Mouse (Mus musculus) telencephalon, adult 2 months (tissue): ENCODE results near the gene Mon2.
"Not testable (repeated sequence)": the region's sequence is repeated elsewhere in the genome, so short reads cannot be mapped to it uniquely, and the experiment has no call there.

ENCODE experiments used
- DNase-seq: peaks from one replicate; pipeline ENCODE4 v3.0.0-alpha.2; 2011; ENCODE audit warnings: low read depth, low spot score

The Mon2 gene

DNA sequence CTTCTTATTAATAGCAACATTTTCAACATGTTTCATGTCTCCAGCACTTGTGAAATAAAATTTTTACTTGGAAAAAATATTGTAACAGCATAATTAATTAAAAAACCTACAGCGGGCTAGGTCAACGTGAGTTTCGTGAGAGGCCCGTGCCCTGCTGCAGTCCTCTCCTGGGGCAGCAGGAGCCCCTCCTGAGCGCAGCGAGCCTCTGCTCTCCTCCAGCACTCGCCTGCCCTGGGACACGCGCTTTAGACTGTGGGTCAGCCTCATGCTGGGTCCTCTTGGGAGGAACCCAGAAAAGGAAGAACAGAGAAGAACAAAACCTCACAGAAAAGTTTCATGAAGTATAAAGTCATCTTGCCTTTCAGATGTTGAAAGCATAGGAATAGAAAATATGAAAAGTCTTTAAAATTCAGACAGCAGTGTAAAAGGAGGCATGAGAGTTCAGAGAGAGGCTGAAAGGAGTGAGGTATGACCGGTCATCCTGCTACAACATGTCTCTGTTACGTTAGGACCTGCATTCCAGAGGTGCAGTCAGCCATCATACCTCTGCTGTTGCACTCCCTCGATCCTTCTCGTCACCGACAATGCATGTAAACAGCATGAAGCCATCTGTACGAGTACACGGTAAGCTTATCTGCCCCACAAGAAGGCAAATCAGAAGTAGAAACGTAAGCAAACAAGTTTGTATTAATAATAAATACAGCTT, 81.8 kb downstream of the Mon2 start:
- no peak for DNase-seq

DNA sequence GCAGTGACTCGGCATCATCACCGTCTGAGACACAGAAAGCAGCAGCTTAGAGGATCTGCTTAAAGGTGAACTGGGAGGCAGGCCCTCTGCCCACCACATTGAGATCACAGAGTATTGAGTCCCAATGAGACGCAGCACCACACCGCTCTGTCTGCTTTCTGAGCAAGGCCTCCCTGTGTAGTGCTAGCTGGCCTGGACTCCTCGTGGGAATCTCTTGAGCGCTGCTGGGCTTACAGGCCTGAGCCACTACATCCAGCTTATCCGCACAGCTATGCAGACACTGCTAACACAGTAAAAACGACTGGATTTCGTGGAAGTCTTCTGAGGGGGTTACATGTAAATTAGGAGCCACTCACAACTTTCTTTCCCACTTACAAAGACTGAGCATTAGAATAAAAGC, 84.7 kb downstream of the Mon2 start:
- no peak for DNase-seq

DNA sequence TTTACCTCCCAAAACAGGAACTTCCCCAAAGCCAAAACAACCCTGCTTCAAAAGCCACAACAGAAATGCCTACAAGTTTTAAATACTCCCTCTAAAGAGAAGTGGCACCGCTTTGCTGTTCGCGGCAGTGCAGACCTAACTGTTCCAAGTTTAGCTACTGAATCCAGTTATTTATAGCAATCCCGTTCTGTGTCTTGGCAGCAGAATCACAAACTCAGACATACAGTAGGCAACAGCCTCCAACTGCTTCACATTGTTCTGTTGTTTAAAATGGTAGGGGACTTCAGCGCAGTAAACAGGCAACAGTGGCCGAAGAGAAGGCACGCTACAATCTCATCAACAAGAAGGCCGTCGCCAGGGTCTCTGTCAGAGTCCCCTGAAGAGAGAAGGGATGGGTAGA, 85.3 kb downstream of the Mon2 start:
- peak; percentile 90 for DNase-seq

DNA sequence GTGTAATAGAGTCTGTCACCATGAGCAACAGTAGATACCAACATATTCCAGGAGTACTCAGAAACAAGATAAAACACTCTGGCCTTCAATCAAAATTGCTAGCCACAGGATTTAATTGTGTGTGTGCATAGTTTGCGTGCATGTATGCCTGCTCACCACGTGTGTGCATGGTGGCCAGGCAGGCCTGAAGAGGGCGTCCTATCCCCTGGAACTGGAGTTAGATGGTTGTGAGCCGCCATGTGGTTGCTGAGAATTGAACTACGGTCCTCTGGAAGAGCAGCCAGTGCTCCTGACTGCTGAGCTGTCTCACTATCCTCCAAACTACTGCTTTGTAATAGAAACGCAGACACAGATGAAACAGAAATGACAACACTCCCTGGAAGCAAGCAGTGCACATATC, 85.7 kb downstream of the Mon2 start:
- DNase-seq, result no peak

DNA sequence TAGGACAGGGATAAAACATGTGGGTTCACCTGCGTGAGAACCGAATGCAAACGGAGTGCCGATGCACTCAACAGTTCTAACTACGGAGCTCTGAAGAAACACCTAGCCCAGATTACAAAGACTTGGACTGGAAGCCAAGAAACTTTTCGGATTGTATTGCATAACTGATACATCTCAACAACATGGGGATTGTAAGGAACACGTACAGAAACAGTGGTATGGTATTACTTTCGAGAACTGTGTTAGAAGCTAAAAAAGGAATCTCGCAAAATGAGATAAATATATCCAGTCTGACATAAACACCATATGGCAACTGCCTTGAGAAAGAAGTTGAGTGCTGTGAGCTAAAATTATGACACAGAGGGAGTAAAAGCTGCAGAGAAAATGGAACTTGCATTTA, 86.4 kb downstream of the Mon2 start:
- DNase-seq, result peak; percentile 91

DNA sequence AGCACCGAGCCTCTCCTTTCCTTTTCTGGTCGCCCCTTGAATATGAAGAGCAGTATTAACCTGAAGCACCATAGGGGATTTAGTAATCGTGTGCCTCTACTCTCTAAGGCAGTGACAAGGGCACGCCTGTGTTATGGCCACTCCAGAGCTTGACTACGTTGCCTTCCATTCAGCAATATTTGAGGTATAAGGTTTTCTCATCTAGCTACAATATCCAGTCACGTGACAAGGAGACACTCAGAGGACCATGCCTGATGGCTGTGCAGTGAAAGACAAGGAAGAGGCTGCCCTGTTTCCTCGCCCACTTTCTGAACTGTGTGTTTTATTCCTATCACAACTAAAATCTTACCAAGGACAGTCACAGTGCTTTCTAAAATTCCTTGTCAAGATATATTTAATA, 87.9 kb downstream of the Mon2 start:
- DNase-seq, result no peak

DNA sequence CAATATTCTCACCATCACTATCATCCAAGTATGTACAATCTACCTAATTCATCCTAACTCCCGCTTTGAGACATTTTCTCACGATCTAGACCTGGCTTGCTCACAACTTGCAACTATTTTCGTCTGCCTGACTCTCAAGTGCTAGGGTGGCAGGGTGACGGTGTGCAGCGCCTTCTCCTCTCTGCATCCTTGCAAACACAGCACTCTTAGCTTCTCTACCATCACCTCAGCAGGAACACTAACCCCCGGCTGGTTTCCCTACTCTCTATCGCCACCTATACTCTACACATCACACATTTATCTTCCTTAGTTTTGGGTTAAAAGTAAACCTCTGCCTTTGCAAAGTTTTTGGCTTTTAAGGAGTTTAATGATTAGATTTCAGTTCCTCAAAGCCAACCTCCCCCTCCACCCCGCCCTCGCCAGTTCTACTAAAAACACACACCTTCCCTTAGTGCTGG, 88.6 kb downstream of the Mon2 start:
- DNase-seq, result no peak

DNA sequence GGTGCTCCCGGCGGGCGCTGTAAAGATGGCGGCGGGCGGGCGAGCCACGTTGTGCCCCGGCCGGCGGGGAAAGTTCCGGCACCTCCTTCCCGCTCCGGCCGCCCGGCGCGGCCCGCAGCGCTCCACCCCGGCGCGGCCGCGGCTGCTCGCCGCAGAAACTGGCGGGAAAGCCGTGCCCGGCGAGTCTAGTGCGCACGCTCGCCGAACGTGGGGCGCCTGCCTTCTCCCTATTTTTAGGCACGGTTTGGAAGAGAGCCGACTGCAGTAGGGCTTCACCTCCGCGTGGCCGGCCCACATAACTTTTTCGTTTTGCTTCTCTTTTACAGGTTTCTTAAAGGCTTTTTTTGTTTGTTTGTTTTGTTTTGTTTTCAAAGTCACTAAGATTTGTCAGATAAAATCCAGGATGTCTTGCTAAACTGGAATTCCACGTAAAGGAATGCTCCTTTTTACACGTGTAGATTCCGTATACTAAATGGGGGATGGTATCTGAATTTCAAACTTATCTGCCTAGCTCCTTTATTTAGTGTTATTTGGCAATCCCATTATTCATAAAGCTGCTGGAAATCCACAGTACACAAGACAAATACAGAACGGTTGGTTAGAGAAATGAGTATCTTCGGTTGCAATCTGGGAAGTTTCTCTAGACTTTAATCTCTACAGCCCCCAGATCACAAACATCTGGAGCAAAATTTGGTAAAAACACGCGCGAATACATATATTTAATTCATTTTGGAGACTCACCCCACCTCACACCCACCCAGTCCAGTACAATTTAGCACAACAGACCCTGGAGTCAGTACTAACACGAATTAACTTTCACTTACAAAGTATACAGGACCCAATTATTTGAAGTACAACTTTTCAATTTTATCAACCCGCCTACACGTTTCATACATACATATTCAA, 89.7 kb downstream of the Mon2 start:
- DNase-seq, result no peak

DNA sequence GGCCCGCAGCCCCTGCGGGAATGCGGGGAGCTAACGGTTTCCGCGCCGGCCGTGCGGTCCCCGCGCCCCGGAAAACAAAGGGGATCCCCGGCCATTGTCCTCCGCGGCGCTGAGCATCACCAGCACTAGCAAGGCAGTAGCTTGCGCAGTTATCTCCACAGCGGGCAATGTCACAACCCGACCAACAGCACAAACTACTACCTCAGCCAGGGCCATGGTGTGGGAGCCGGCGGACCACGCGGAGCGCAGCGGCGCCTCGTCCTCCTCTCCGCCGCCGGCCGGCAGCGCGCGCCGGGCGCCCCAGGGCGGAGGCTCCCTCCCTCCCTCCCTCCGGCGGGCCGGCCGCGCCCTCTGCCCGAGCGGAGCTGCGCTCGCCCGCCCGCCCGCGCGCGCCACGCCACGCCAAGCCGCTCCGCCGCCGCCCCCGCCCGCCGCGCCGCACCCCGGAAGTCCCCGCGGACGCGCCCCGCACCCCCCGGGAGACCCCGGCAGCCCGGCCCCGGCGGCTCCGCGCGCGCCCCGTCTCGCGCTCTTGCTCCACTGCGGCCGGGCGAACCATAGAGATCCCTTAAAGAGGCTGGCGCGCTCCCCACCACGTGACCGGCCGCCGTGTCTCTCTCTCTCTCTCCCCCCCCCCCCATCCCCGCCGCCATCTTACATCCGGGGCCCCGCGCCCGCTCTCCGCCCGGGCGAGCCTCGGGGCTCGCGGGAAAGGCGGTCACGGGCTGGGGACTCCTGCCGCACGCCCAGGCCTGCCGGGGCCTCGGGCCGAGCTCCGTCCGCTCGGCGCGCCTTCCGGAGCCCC, 90.6 kb downstream of the Mon2 start:
- no peak for DNase-seq

DNA sequence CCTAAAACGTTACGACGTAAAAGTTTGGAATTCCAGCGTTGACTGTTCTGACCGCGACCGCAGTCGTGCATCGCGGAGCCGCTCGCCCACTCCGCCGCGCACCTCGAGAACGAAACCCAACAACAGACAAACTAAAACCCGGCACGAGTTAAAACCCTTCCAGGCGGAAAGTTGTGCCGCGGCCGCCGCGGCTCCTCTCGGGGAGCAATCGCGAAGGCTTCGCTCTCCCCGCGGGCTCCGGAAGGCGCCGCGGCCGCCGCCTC, 91.1 kb downstream of the Mon2 start:
- no peak for DNase-seq

DNA sequence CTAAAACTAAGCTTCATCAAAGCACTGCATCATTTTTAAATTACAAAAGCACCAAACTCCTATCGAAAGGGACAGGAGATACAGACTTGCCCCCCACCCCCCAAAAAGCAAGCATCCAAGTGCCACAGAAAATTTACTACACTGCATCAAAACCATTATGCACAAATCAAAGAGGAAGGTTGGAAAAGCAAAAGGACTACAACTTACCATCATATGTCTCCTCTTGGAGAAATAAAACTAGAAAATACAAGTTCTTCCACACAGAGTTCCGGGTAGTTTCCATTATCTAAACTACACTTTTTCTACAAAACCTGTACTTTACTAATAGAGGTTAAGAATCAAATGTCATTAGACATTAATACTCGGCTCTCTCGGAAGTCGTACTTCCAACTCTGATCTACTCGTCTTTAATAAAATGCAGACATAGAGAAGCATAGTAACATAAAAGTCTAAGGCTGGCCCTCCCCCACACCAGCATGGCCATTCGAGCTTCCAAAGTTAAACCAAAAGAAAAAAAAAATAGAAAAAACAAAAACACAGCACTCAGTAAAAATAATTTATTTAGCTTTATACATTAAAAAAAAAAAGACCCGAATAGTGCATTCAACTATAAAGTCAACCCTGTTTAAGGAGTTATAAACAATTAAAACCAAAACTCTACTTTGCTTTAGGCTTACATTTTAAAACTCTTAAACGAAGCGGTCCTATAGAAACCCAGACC, 91.6 kb downstream of the Mon2 start:
- DNase-seq, result no peak

DNA sequence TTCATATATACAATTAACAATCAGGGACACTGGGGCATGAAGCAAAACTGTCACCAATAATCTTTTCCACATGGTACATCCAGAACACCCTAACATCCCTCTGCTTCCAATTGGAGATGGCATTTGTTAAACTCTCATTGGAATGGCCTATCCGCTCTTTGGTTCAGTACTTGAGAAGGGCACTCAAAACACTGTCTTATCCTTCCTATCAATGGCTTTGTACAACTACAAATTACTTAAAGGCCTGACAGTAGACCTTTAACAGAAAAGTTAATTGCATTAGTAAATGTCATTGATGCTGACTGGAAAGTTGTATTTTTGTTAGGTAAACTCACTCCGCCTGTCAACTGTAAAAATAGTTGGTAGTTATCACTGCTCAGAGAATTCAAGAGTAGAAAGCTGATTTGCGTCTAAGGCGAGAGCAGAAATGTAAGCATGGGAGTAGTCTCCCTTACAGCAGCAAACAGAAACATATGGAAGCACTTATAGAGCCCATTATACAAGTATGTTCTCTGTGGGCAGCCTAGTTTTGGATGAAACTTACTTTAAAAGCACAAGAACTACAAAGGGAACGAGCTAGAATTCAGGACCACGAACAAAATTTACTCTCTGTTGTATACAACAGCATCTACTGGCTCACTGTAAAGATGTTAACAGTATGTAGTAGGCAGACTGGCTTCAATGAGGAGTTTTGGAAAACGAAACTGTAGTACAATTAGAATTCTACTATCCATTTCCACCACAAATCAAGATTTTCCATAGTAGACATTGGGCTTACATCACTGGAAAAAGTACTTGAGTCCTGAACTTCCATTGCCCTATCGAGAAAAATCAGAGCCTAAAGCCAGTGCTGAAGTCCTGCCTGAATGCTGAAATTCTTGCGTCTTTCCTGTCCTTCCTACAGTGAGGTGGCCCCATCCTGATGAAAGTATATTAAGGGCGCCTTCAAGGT, 92.5 kb downstream of the Mon2 start:
- DNase-seq, result no peak

DNA sequence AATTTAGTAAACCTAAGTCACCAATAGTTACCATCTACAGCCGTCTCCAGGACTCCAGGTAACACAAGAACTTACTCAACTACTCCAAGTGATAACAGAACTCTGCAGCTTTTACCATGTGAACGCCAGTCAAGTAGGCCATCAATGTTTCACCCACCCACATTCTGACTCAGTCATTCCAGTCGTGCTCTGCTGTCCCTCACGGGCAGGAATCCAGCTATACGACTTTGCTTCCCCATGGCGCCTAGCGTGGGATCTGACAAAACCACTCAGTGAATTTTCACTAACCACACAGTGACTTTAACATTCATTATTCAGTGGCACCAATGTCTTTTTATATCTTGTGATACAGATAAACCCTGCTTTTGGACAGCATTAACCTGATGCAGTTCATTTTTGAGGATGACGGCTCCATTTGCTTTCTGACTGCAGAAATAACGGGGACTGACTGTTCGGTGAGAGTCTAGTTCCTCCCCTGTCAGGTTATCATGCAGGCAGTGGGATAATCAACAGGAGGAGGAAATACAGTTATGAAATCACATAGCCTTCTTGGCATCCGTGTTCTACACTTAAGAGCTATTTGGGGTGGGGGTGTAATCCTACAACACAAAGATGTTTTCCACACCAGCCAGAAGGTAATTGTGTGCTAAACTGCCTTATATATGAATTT, 93.3 kb downstream of the Mon2 start:
- DNase-seq, result no peak

DNA sequence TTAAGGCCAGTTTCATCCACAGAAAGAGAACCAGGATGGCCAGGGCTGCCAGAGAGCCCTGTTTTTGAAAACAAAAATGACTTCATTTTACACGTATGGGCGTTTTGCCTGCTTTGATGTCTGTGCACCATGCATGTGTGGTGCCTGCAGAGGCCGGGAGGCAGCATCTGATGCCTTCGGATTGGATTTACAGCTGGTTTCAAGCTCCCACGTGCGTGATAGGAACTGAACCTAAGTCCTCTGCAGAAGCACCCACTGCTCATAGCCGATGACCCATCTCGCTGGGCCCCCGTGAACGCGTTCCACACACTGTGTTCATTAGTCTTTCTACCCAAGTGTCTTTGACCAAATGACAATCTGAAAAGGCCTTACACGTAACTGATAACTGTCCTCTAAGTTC, 96.2 kb downstream of the Mon2 start:
- DNase-seq, result no peak

DNA sequence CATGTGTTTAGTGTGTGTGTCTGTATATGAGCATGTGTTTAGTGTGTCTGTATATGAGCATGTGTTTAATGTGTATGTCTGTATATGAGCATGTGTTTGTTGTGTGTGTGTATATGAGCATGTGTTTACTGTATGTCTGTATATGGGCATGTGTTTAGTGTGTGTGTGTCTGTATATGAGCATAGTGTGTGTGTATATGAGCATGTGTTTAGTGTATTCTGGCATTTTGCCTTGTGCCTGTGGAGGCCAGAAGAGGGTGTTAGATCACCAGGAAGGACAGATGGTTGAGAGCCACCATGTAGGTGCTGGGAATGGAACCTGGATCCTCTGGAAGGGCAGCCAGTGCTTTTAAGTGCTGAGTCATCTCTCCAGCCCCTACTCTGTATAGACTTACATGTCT, 96.9 kb downstream of the Mon2 start:
- no peak for DNase-seq

DNA sequence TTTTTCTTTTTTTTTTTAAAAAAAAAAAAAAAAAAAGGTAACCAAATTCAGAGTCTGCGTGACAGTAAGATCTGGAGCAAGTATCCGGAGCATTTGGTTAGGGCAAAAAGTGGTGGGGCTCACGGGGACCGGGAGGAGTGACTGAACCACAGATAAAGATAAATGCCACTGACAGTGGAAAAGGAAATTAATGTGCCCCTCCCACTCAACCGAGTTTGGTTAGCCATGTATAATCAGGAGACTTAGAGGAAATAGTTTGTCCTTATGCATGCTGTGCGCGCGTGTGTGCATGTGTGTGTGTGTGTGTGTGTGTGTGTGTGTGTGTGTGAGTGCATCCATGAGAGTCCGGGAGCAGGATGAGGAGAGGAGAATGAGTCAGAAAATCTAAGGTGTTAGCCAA, 100.3 kb downstream of the Mon2 start:
- DNase-seq, result no peak

DNA sequence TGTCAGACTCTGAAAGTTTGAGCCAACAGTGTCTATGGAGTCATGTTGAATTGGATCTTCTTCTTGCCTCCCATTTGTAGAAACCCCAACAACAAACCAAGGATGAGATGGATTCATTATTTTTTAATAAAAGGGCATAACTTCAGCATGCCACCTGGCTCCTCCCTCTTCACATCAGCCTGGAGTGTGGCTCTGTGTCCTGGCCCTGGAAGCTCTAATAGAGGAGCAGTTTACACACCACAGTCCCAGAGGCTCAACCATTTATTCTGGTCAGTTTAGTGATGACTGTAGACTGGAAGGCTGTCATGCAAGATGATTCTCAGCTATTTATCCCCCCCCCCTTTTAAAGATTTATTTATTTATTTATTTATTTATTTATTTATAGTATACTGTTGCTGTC, 103.1 kb downstream of the Mon2 start:
- DNase-seq, result no peak

DNA sequence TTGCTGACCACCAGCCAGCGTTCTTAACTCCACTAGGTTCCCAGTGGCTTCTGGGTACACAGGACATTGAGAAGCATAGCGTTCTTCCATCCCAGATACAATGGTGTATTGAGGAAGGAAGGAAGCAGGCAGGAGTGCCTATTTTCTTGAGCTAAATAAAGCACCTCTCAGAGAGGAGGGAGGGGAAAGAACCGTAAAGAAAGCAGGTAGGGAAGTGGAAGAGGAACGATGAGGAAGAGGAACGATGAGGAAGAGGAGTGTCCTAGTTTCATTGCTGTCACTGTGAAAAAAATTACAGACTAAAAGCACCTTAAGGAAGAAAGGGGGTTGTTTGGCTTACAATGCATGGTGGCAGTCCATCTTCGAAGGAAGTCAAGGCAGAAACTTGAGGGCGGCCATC, 106.1 kb downstream of the Mon2 start:
- no peak for DNase-seq

DNA sequence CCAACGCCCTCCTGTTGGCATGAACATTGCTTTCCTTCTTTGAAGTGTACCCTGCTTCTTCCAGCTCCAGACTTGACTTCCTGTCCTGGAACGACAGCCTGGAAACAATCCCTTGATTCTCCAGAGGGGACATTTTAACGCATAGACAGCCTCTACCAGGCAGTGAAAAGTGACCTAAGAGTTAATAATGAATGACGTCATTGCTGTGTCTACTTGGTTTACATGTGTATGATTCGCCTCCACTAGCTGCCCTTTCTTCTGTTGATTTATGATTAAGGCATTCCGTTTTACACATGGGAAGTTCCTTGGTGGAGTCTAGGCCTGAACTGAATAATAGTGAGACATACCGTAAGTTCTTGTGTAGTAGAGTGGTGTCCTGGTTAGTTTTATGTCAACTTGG, 109.9 kb downstream of the Mon2 start:
- DNase-seq, result no peak

DNA sequence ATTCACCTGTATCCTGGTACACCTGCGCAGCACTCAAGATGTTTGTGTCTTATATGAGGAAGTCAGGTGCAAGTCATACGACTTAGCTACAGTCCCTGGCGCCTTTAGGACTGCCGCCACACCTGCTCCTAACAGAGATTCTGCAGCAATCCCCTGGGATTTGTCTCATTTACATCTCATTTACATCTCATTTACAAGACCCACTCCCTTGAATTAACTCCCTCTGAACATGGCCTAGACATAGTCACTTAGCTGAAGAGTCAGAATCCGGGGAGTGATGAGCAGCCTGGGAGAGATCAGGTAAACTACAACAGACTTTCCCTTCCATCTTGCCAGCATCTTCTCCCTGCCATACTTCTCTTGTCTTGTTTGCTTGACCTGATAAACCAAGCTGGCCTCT, 110.7 kb downstream of the Mon2 start:
- DNase-seq, result not testable (repeated sequence)
